Mouse (Mus musculus) C2C12 (cell line): ENCODE measurements around the gene Cnga4. TPM values are rescaled to one million over a fixed set of nuclear protein-coding genes. Genes with fewer than 3 reads are reported as not detected.

Experiments used
- H3K27me3 ChIP-seq: one replicate; pipeline ENCODE4 v1.6.1; 2011; ENCODE audit not compliant: control insufficient read depth, insufficient read depth, insufficient read length
- H3K36me3 ChIP-seq: one replicate; pipeline ENCODE4 v1.6.1; 2011; ENCODE audit not compliant: control insufficient read depth, insufficient read depth
- H3K4me3 ChIP-seq: one replicate; pipeline ENCODE4 v1.5.1; 2011; ENCODE audit warnings: mild to moderate bottlenecking, control low read depth; ENCODE audit not compliant: poor library complexity, insufficient read depth, severe bottlenecking
- H3K79me2 ChIP-seq: one replicate; pipeline ENCODE4 v1.6.1; 2011; ENCODE audit not compliant: control insufficient read depth, insufficient read depth
- H3K79me3 ChIP-seq: one replicate; pipeline ENCODE4 v1.6.1; 2011; ENCODE audit warnings: low read depth, control low read depth
- H3ac ChIP-seq: one replicate; pipeline ENCODE3; 2011; ENCODE audit warnings: low read depth; ENCODE audit not compliant: control insufficient read depth, insufficient read length
- CEBPB ChIP-seq: IDR thresholded peaks from one replicate; pipeline ENCODE4 v1.6.1; 2011; ENCODE audit warnings: low read depth, mild to moderate bottlenecking, control low read depth, moderate library complexity
- CTCF ChIP-seq: IDR thresholded peaks from one replicate; pipeline ENCODE4 v1.5.1; 2011; ENCODE audit not compliant: control insufficient read depth, insufficient read depth, insufficient read length
- FOSL1 ChIP-seq: IDR thresholded peaks from one replicate; pipeline ENCODE4 v1.8.0; 2011; ENCODE audit warnings: mild to moderate bottlenecking, low read length; ENCODE audit not compliant: poor library complexity, insufficient read depth, severe bottlenecking
- MAX ChIP-seq: IDR thresholded peaks from one replicate; pipeline ENCODE4 v1.6.1; 2011; ENCODE audit warnings: mild to moderate bottlenecking, control low read depth
- MYOD1 ChIP-seq: IDR thresholded peaks from one replicate; pipeline ENCODE4 v1.6.1; 2011; ENCODE audit warnings: low read depth; ENCODE audit not compliant: control insufficient read depth, insufficient read length
- MYOG ChIP-seq: IDR thresholded peaks from one replicate; pipeline ENCODE4 v1.6.1; 2011; ENCODE audit not compliant: control insufficient read depth, insufficient read length; ENCODE audit errors: extremely low read depth
- USF1 ChIP-seq: IDR thresholded peaks from one replicate; pipeline ENCODE4 v1.6.1; 2011; ENCODE audit warnings: low read depth, mild to moderate bottlenecking, control low read depth, moderate library complexity
- polyA plus RNA-seq: library from polyadenylated mRNA; unstranded; fragments of >200 nt; fragmentation: generic; extraction: Trizol; gene quantifications from one replicate; pipeline ENCODE4 v1.2.1, GENCODE M21; 2012; ENCODE audit warnings: missing spikeins

Gene Cnga4
- polyA plus RNA-seq, 1 experiment = not detected

GRCm38 (mm10) chr7:105390236-105390635, 14.1 kb upstream of the Cnga4 start:
- no peaks in the 10 kb centered on the region for H3K79me3 ChIP-seq
- no peaks in the 10 kb centered on the region for H3K27me3 ChIP-seq
- peaks cover 33% of the 10 kb centered on the region for H3K36me3 ChIP-seq
- no peak for TF ChIP-seq CEBPB
- H3K79me2 ChIP-seq = no peaks in the 10 kb centered on the region
- no peak overlapping the region for H3K4me3 ChIP-seq
- H3ac ChIP-seq = no peak overlapping the region

DNA sequence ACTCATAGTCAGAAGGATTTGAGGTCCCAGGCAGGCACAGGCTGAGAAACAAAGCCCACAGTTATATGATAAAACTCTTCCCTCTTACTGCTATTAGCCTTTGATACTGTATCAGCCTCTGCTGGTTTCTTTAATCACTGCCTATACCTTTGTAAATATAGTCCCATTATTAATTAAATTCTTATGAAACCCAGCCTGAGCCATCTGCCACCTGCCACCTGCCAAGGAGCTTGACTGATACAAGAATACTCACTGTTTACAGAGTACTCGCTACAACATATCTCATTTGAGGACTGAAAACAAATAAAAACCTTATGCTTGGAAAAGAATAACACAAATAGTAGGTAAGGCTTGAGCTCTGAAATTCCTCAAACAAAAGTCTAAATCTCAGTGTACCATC, 9.8 kb upstream of the Cnga4 start:
- Histone ChIP-seq H3ac (no peak overlapping the region), H3K79me3 (peaks cover 9% of the 10 kb centered on the region), H3K27me3 (no peaks in the 10 kb centered on the region), H3K79me2 (peaks cover 28% of the 10 kb centered on the region), H3K4me3 (no peak overlapping the region), H3K36me3 (peaks cover 15% of the 10 kb centered on the region)
- TF ChIP-seq MAX (no peak), FOSL1 (no peak), CEBPB (no peak), CTCF (no peak), MYOG (no peak), USF1 (no peak), MYOD1 (no peak)

DNA sequence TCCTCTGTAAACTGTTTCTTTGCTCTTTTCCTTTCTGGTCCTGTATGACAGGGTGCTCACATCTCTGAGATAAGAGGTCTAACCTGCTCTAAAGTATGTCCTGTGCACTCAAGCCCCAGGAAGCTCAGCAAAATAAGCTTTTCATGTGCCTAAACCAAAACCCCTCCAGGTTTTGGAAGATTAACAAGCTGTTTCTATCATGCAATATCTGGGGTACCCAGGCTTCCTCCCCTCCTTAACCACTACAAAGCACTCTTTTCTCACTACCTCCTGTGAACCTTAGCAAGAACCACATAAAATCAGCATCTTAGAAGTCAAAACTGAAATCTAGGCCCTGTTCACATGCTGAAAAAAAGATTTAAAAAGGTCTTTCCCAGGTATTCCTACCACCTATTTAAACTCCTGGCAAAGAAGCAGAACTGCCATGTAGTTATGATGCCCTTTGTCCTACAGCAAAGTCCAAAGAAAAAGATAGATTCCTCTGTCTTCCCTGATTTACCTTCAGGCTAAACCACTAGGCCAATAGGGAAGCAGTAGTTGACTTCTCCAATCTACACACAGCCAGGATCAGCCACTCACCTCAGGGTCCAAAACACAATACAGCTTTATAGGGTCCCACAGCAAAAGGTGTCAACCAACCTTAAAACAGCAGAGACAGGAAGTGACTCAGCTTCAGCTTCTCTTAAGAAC, 9.1 kb upstream of the Cnga4 start:
- TF ChIP-seq FOSL1 (no peak), CTCF (no peak), MYOD1 (no peak), USF1 (no peak), CEBPB (no peak), MAX (no peak)
- Histone ChIP-seq H3K79me3 (peaks cover 9% of the 10 kb centered on the region), H3K36me3 (peaks cover 11% of the 10 kb centered on the region), H3K27me3 (no peaks in the 10 kb centered on the region), H3K79me2 (peaks cover 29% of the 10 kb centered on the region), H3K4me3 (no peak overlapping the region), H3ac (no peak overlapping the region)

DNA sequence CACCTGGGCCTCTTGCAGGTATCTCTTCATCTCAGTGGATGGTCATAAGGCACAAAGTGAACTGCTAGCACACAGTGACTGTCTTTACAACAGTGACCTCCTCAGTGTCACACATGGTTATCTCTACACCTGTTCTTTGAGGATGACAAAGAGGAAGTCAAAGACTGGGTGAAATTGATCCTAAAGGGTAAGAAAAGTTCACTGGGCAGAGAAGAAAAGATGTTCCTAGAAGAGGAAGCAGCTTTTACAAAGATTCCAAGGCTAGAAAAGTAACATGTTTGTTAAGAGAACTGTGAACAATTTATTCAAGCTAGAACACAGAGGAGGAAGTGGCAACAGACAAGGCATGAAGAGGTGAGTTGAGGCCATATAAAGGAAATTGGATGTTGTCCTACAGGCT, 8.2 kb upstream of the Cnga4 start:
- peaks cover 9% of the 10 kb centered on the region for H3K79me3 ChIP-seq
- no peak for TF ChIP-seq FOSL1
- no peak for TF ChIP-seq MAX
- TF ChIP-seq MYOG = no peak
- no peak overlapping the region for H3K4me3 ChIP-seq
- no peak overlapping the region for H3ac ChIP-seq
- no peaks in the 10 kb centered on the region for H3K27me3 ChIP-seq
- H3K79me2 ChIP-seq = peaks cover 29% of the 10 kb centered on the region
- peaks cover 8% of the 10 kb centered on the region for H3K36me3 ChIP-seq

GRCm38 (mm10) chr7:105399058-105399934, 5.1 kb upstream of the Cnga4 start:
- TF ChIP-seq CEBPB (no peak), CTCF (no peak), MAX (no peak), USF1 (no peak), MYOD1 (no peak), FOSL1 (no peak), MYOG (no peak)
- H3K4me3 ChIP-seq = peak overlapping the region; percentile 72
- peak overlapping the region; percentile 96 for H3ac ChIP-seq
- H3K27me3 ChIP-seq = no peaks in the 10 kb centered on the region
- H3K79me2 ChIP-seq = peaks cover 29% of the 10 kb centered on the region
- peaks cover 8% of the 10 kb centered on the region for H3K36me3 ChIP-seq
- peaks cover 9% of the 10 kb centered on the region for H3K79me3 ChIP-seq

DNA sequence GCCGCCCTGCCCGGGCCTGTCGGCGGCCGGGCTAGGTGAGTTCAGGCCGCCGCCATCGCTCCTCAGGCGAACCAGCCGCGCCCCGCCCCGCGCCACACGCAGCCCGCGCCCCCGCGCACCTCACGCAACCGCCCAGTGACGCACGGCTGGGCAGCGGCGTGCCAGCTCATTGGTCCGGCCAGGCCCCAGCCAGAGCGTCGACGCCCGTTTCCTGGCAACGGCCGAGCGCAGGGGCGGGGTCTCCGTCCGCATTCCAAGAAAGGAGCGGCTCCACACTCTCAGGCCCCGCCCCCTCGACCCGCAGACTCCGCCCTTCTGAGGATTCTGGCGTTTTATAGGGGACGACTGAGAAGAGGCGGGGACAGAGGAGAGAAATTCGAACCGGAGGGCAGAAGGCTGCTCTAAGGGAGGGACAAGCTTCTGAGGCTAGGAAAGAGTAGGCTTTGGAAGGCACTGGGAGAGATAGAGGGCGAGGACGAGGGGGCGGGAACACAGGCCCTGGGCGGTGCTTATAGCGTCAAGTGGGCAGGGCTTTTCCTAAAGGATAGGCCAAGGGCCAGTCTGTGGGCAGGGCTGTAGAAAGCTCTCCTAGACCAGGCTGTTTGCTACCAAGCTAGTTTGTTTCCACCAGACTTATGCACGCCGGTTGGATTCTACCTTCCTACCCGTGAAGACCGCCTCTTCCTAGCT, 4.3 kb upstream of the Cnga4 start, which contains the start of gene Fam160a2:
Gene Fam160a2, minus strand, starts transcription at position 120 of the 690 bp plus-strand sequence.
- Histone ChIP-seq H3K4me3 (peak within 1 kb of the TSS; percentile 72), H3K79me3 (peaks cover 9% of the 10 kb centered on the region), H3ac (peak within 1 kb of the TSS; percentile 96), H3K27me3 (no peaks in the 10 kb centered on the region), H3K36me3 (peaks cover 8% of the 10 kb centered on the region), H3K79me2 (peaks cover 29% of the 10 kb centered on the region)
- TF ChIP-seq CEBPB = no peak
- peak; percentile 36 for TF ChIP-seq MAX
